Mouse (Mus musculus): ENCODE results near the gene Ptprk. TPM values are rescaled to one million over a fixed set of nuclear protein-coding genes. Genes with fewer than 3 reads are reported as not detected.

Gene Ptprk
- total and polyA plus RNA-seq, 2 experiments from 2014 or later, result 25.4 to 43.4 TPM

- H3K9ac ChIP-seq (replicated peaks; ENCODE audit: low read length, poor library complexity, severe bottlenecking), result no peak overlapping the region
- no peaks in the 10 kb centered on the region for H3K36me3 ChIP-seq (ENCODE audit: insufficient read depth, low read length)
- no peaks in the 10 kb centered on the region for H3K9me3 ChIP-seq (ENCODE audit: low read length)
- no peaks in the 10 kb centered on the region for H3K4me1 ChIP-seq (ENCODE audit: insufficient read depth, low read length)
- 24% methylated on average over 4 of the region's 4 CpGs for WGBS
- H3K27me3 ChIP-seq (ENCODE audit: insufficient read depth, low read length), result no peaks in the 10 kb centered on the region
- DNase-seq (ENCODE audit: low spot score), result no peak
- H3K4me2 ChIP-seq (ENCODE audit: low read depth, low read length, poor library complexity, severe bottlenecking), result no peak overlapping the region
- no peak overlapping the region for H3K4me3 ChIP-seq (ENCODE audit: low read depth, low read length)
- no peak overlapping the region for H3K27ac ChIP-seq (ENCODE audit: low read depth, low read length)
- TF ChIP-seq CTCF (IDR thresholded peaks at IDR 0.05), result no peak
- ATAC-seq (ENCODE audit: low FRiP score), result no peak
Measured at GRCm38 (mm10) chr10:28251385-28251784, 176.8 kb downstream of the Ptprk start.

GRCm38 (mm10) chr10:28260651-28261050 is 186.0 kb downstream of the Ptprk start:
- H3K4me1 ChIP-seq (ENCODE audit: insufficient read depth, low read length), result no peaks in the 10 kb centered on the region
- DNase-seq (ENCODE audit: low spot score), result peak; percentile 8
- ATAC-seq (ENCODE audit: low FRiP score), result no peak
- no peak overlapping the region for H3K4me2 ChIP-seq (ENCODE audit: low read depth, low read length, poor library complexity, severe bottlenecking)
- no peak overlapping the region for H3K9ac ChIP-seq (replicated peaks; ENCODE audit: low read length, poor library complexity, severe bottlenecking)
- H3K4me3 ChIP-seq (ENCODE audit: low read depth, low read length), result no peak overlapping the region
- H3K9me3 ChIP-seq (ENCODE audit: low read length), result no peaks in the 10 kb centered on the region
- no peak for TF ChIP-seq CTCF (IDR thresholded peaks at IDR 0.05)
- 36% methylated on average over 2 of the region's 2 CpGs for WGBS
- H3K27ac ChIP-seq (ENCODE audit: low read depth, low read length), result no peak overlapping the region
- H3K36me3 ChIP-seq (ENCODE audit: insufficient read depth, low read length), result no peaks in the 10 kb centered on the region
- no peaks in the 10 kb centered on the region for H3K27me3 ChIP-seq (ENCODE audit: insufficient read depth, low read length)

- TF ChIP-seq CTCF (IDR thresholded peaks at IDR 0.05), result no peak
- WGBS, result 90% methylated on average over 3 of the region's 3 CpGs
Measured at GRCm38 (mm10) chr10:28262159-28262558, 187.5 kb downstream of the Ptprk start.

GRCm38 (mm10) chr10:28263546-28263945 is 188.9 kb downstream of the Ptprk start:
- Histone ChIP-seq H3K4me3 (ENCODE audit: low read depth, low read length) (no peak overlapping the region), H3K4me2 (ENCODE audit: low read depth, low read length, poor library complexity, severe bottlenecking) (no peak overlapping the region), H3K9ac (replicated peaks; ENCODE audit: low read length, poor library complexity, severe bottlenecking) (no peak overlapping the region), H3K9me3 (ENCODE audit: low read length) (no peaks in the 10 kb centered on the region), H3K36me3 (ENCODE audit: insufficient read depth, low read length) (no peaks in the 10 kb centered on the region), H3K27me3 (ENCODE audit: insufficient read depth, low read length) (no peaks in the 10 kb centered on the region), H3K27ac (ENCODE audit: low read depth, low read length) (no peak overlapping the region), H3K4me1 (ENCODE audit: insufficient read depth, low read length) (no peaks in the 10 kb centered on the region)
- ATAC-seq (ENCODE audit: low FRiP score), result no peak
- no peak for DNase-seq (ENCODE audit: low spot score)
- WGBS, result 85% methylated on average over 2 of the region's 2 CpGs
- no peak for TF ChIP-seq CTCF (IDR thresholded peaks at IDR 0.05)

More at GRCm38 (mm10) chr10:28262159-28262558, 187.5 kb downstream of the Ptprk start:
- H3K27ac ChIP-seq (ENCODE audit: low read depth, low read length), result no peak overlapping the region
- no peaks in the 10 kb centered on the region for H3K27me3 ChIP-seq (ENCODE audit: insufficient read depth, low read length)
- H3K9ac ChIP-seq (replicated peaks; ENCODE audit: low read length, poor library complexity, severe bottlenecking), result no peak overlapping the region
- no peaks in the 10 kb centered on the region for H3K36me3 ChIP-seq (ENCODE audit: insufficient read depth, low read length)
- H3K4me3 ChIP-seq (ENCODE audit: low read depth, low read length), result no peak overlapping the region
- no peak overlapping the region for H3K4me2 ChIP-seq (ENCODE audit: low read depth, low read length, poor library complexity, severe bottlenecking)
- ATAC-seq (ENCODE audit: low FRiP score) (no peak), DNase-seq (ENCODE audit: low spot score) (no peak)
- H3K4me1 ChIP-seq (ENCODE audit: insufficient read depth, low read length), result no peaks in the 10 kb centered on the region
- H3K9me3 ChIP-seq (ENCODE audit: low read length), result no peaks in the 10 kb centered on the region

- DNase-seq (ENCODE audit: low spot score), result no peak
- H3K4me2 ChIP-seq (ENCODE audit: low read depth, low read length, poor library complexity, severe bottlenecking), result no peak overlapping the region
- H3K27ac ChIP-seq (ENCODE audit: low read depth, low read length), result no peak overlapping the region
- WGBS, result 71% methylated on average over 4 of the region's 4 CpGs
- H3K4me1 ChIP-seq (ENCODE audit: insufficient read depth, low read length), result no peaks in the 10 kb centered on the region
- H3K36me3 ChIP-seq (ENCODE audit: insufficient read depth, low read length), result no peaks in the 10 kb centered on the region
- no peak for ATAC-seq (ENCODE audit: low FRiP score)
- H3K4me3 ChIP-seq (ENCODE audit: low read depth, low read length), result no peak overlapping the region
- no peak for TF ChIP-seq CTCF (IDR thresholded peaks at IDR 0.05)
- no peak overlapping the region for H3K9ac ChIP-seq (replicated peaks; ENCODE audit: low read length, poor library complexity, severe bottlenecking)
- no peaks in the 10 kb centered on the region for H3K9me3 ChIP-seq (ENCODE audit: low read length)
- no peaks in the 10 kb centered on the region for H3K27me3 ChIP-seq (ENCODE audit: insufficient read depth, low read length)
Measured at GRCm38 (mm10) chr10:28270273-28270672, 195.7 kb downstream of the Ptprk start.

GRCm38 (mm10) chr10:28271729-28272606 is 197.3 kb downstream of the Ptprk start:
- 84% methylated on average over 8 of the region's 8 CpGs for WGBS
- Histone ChIP-seq H3K36me3 (ENCODE audit: insufficient read depth, low read length) (no peaks in the 10 kb centered on the region), H3K27ac (ENCODE audit: low read depth, low read length) (no peak overlapping the region), H3K9ac (replicated peaks; ENCODE audit: low read length, poor library complexity, severe bottlenecking) (no peak overlapping the region), H3K9me3 (ENCODE audit: low read length) (no peaks in the 10 kb centered on the region), H3K4me1 (ENCODE audit: insufficient read depth, low read length) (no peaks in the 10 kb centered on the region), H3K4me2 (ENCODE audit: low read depth, low read length, poor library complexity, severe bottlenecking) (no peak overlapping the region), H3K27me3 (ENCODE audit: insufficient read depth, low read length) (no peaks in the 10 kb centered on the region), H3K4me3 (ENCODE audit: low read depth, low read length) (no peak overlapping the region)
- no peak for TF ChIP-seq CTCF (IDR thresholded peaks at IDR 0.05)
- DNase-seq (ENCODE audit: low spot score), result no peak
- ATAC-seq (ENCODE audit: low FRiP score), result no peak
